Mouse (Mus musculus) liver, adult 2 months (tissue): ENCODE results near the gene Ccdc103. TPM values are rescaled to one million over a fixed set of nuclear protein-coding genes. Genes with fewer than 3 reads are reported as not detected.

Experiments
- DNase-seq: peaks from one replicate; pipeline ENCODE4 v3.0.0-alpha.2; 2011; ENCODE audit warnings: low read depth, low spot score; ENCODE audit errors: extremely low read depth
- H3K27ac ChIP-seq: fragments of 200-500 bp; replicated peaks from 2 replicates; pipeline ENCODE4 v1.5.1; 2012; ENCODE audit warnings: low read depth, mild to moderate bottlenecking, control low read depth, inconsistent platforms, low read length; ENCODE audit not compliant: insufficient read depth
- H3K27me3 ChIP-seq: fragments of 200-500 bp; 2 replicates; pipeline ENCODE4 v1.6.1; 2012; ENCODE audit warnings: mild to moderate bottlenecking, moderate library complexity, low read length, inconsistent platforms; ENCODE audit not compliant: control insufficient read depth, insufficient read depth
- H3K36me3 ChIP-seq: fragments of 200-500 bp; 2 replicates; pipeline ENCODE4 v1.6.1; 2012; ENCODE audit warnings: low read length, inconsistent platforms; ENCODE audit not compliant: control insufficient read depth, insufficient read depth
- H3K4me1 ChIP-seq: fragments of 200-500 bp; 2 replicates; pipeline ENCODE4 v1.6.1; 2011; ENCODE audit warnings: low read length; ENCODE audit not compliant: control insufficient read depth, insufficient read depth
- H3K4me3 ChIP-seq: fragments of 200-500 bp; 2 replicates; pipeline ENCODE4 v1.5.1; 2011; ENCODE audit warnings: low read depth, mild to moderate bottlenecking, control low read depth, low read length, moderate library complexity; ENCODE audit not compliant: insufficient read depth
- H3K79me2 ChIP-seq: fragments of 200-500 bp; 2 replicates; pipeline ENCODE4 v1.6.1; 2012; ENCODE audit warnings: inconsistent platforms, mild to moderate bottlenecking, low read length, moderate library complexity; ENCODE audit not compliant: control insufficient read depth, insufficient read depth
- H3K9ac ChIP-seq: fragments of 200-500 bp; 2 replicates; pipeline ENCODE4 v1.6.1; 2012; ENCODE audit warnings: low read depth, mild to moderate bottlenecking, control low read depth, inconsistent platforms, low read length
- CTCF ChIP-seq: fragments of 200-500 bp; IDR thresholded peaks from 2 replicates; pipeline ENCODE4 v1.5.1; 2011; ENCODE audit warnings: low read depth, low read length, control low read depth
- POLR2A ChIP-seq: fragments of 200-500 bp; IDR thresholded peaks from 2 replicates; pipeline ENCODE4 v1.6.1; 2011; ENCODE audit warnings: low read length, control low read depth; ENCODE audit not compliant: insufficient read depth; ENCODE audit errors: extremely low read depth
- WGBS: fragments of 180-500 bp; shearing (Covaris S2); methylation state at CpG from one replicate; pipeline ENCODE4 v1.1.7; 2018; 5-methylcytosine and 5-hydroxymethylcytosine counted together
- polyA plus RNA-seq: library from polyadenylated mRNA; depleted of rRNA; stranded (reverse); fragments of >200 nt; gene quantifications from 2 replicates; pipeline ENCODE4 v1.2.3, GENCODE M21; 2012
- total RNA-seq: library from RNA; depleted of rRNA; stranded (reverse); fragments of >200 nt; gene quantifications from 2 replicates; pipeline ENCODE4 v1.2.3, GENCODE M21; 2014

Gene Ccdc103
- total and polyA plus RNA-seq, 2 experiments = 0.06 to 0.09 TPM

- no peak overlapping the region for H3K9ac ChIP-seq
- H3K4me3 ChIP-seq = no peak overlapping the region
- 55% methylated on average over 4 of the region's 4 CpGs for WGBS
- H3K27ac ChIP-seq = no peak overlapping the region
- DNase-seq = no peak
- no peaks in the 10 kb centered on the region for H3K36me3 ChIP-seq
- H3K79me2 ChIP-seq = no peaks in the 10 kb centered on the region
- no peaks in the 10 kb centered on the region for H3K4me1 ChIP-seq
- TF ChIP-seq CTCF = no peak
- TF ChIP-seq POLR2A = no peak
- no peaks in the 10 kb centered on the region for H3K27me3 ChIP-seq
These were observed 20.2 kb downstream of the Ccdc103 start for GRCm38 (mm10) chr11:102901199-102901598.

GRCm38 (mm10) chr11:102902107-102902506, 21.1 kb downstream of the Ccdc103 start:
- Histone ChIP-seq H3K36me3 (no peaks in the 10 kb centered on the region), H3K27ac (no peak overlapping the region), H3K9ac (no peak overlapping the region), H3K4me1 (no peaks in the 10 kb centered on the region), H3K27me3 (no peaks in the 10 kb centered on the region), H3K79me2 (no peaks in the 10 kb centered on the region), H3K4me3 (no peak overlapping the region)
- no peak for DNase-seq
- WGBS = 92% methylated on average over 5 of the region's 5 CpGs
- TF ChIP-seq POLR2A (no peak), CTCF (no peak)

- 87% methylated on average over 7 of the region's 7 CpGs for WGBS
These were observed 22.6 kb downstream of the Ccdc103 start for GRCm38 (mm10) chr11:102903654-102904053.

GRCm38 (mm10) chr11:102911376-102911775, 30.4 kb downstream of the Ccdc103 start:
- Histone ChIP-seq H3K27me3 (no peaks in the 10 kb centered on the region), H3K36me3 (no peaks in the 10 kb centered on the region), H3K27ac (no peak overlapping the region), H3K9ac (no peak overlapping the region), H3K4me1 (no peaks in the 10 kb centered on the region), H3K4me3 (no peak overlapping the region), H3K79me2 (no peaks in the 10 kb centered on the region)
- no peak for DNase-seq
- no peak for TF ChIP-seq CTCF
- no peak for TF ChIP-seq POLR2A
- 91% methylated on average over 7 of the region's 7 CpGs for WGBS

More at GRCm38 (mm10) chr11:102903654-102904053, 22.6 kb downstream of the Ccdc103 start:
- no peaks in the 10 kb centered on the region for H3K27me3 ChIP-seq
- H3K4me3 ChIP-seq = no peak overlapping the region
- no peaks in the 10 kb centered on the region for H3K36me3 ChIP-seq
- no peaks in the 10 kb centered on the region for H3K4me1 ChIP-seq
- H3K79me2 ChIP-seq = no peaks in the 10 kb centered on the region
- H3K27ac ChIP-seq = no peak overlapping the region
- TF ChIP-seq POLR2A (no peak), CTCF (no peak)
- DNase-seq = no peak
- no peak overlapping the region for H3K9ac ChIP-seq

- no peak for DNase-seq
- H3K79me2 ChIP-seq = no peaks in the 10 kb centered on the region
- H3K27ac ChIP-seq = no peak overlapping the region
- no peaks in the 10 kb centered on the region for H3K27me3 ChIP-seq
- H3K36me3 ChIP-seq = no peaks in the 10 kb centered on the region
- WGBS = 92% methylated on average over 9 of the region's 9 CpGs
- TF ChIP-seq POLR2A (no peak), CTCF (no peak)
- no peak overlapping the region for H3K4me3 ChIP-seq
- H3K9ac ChIP-seq = no peak overlapping the region
- no peaks in the 10 kb centered on the region for H3K4me1 ChIP-seq
These were observed 34.4 kb downstream of the Ccdc103 start for GRCm38 (mm10) chr11:102915380-102915779.

- DNase-seq = no peak
- H3K4me3 ChIP-seq = no peak overlapping the region
- H3K79me2 ChIP-seq = no peaks in the 10 kb centered on the region
- no peak overlapping the region for H3K27ac ChIP-seq
- H3K4me1 ChIP-seq = no peaks in the 10 kb centered on the region
- no peaks in the 10 kb centered on the region for H3K27me3 ChIP-seq
- no peaks in the 10 kb centered on the region for H3K36me3 ChIP-seq
- TF ChIP-seq POLR2A (no peak), CTCF (no peak)
- 94% methylated on average over 4 of the region's 4 CpGs for WGBS
- no peak overlapping the region for H3K9ac ChIP-seq
These were observed 37.1 kb downstream of the Ccdc103 start for GRCm38 (mm10) chr11:102918077-102918476.
